Mouse (Mus musculus) heart, embryonic 11.5 days (tissue): ENCODE results near the gene Trmt112. TPM values are rescaled to one million over a fixed set of nuclear protein-coding genes. Genes with fewer than 3 reads are reported as not detected.

Source experiments
- ATAC-seq: fragments of 200-750 bp; cut with Nextera tagmentation; replicated peaks from 2 replicates; pipeline ENCODE4 v1.8.0; 2017; ENCODE audit warnings: moderate library complexity; ENCODE audit not compliant: insufficient number of reproducible peaks, low FRiP score, low TSS enrichment
- H3K27ac ChIP-seq: fragments of 300-500 bp; sonication (generic); 2 replicates; pipeline ENCODE4 v1.5.1; 2014; ENCODE audit warnings: mild to moderate bottlenecking, low read depth, low read length
- H3K27me3 ChIP-seq: fragments of 300-500 bp; sonication (generic); 2 replicates; pipeline ENCODE4 v1.6.1; 2014; ENCODE audit warnings: mild to moderate bottlenecking, low read length, mixed read lengths; ENCODE audit not compliant: control insufficient read depth, insufficient read depth
- H3K36me3 ChIP-seq: fragments of 300-500 bp; sonication (generic); 2 replicates; pipeline ENCODE4 v1.6.1; 2014; ENCODE audit warnings: mild to moderate bottlenecking, low read length, moderate library complexity, mixed read lengths; ENCODE audit not compliant: control insufficient read depth, insufficient read depth
- H3K4me1 ChIP-seq: fragments of 300-500 bp; sonication (generic); 2 replicates; pipeline ENCODE4 v1.6.1; 2014; ENCODE audit warnings: low read length; ENCODE audit not compliant: control insufficient read depth, insufficient read depth
- H3K4me2 ChIP-seq: fragments of 300-500 bp; sonication (generic); 2 replicates; pipeline ENCODE4 v1.6.1; 2014; ENCODE audit warnings: mild to moderate bottlenecking, moderate library complexity
- H3K4me3 ChIP-seq: fragments of 300-500 bp; sonication (generic); 2 replicates; pipeline ENCODE4 v1.5.1; 2014; ENCODE audit warnings: low read depth, low read length
- H3K9ac ChIP-seq: fragments of 300-500 bp; sonication (generic); 2 replicates; pipeline ENCODE4 v1.6.1; 2014; ENCODE audit warnings: mild to moderate bottlenecking, low read depth, low read length, moderate library complexity
- H3K9me3 ChIP-seq: fragments of 300-500 bp; sonication (generic); replicated peaks from 2 replicates; pipeline ENCODE4 v1.6.1; 2016; ENCODE audit warnings: low read length; ENCODE audit not compliant: control insufficient read depth
- WGBS: fragments of 180-500 bp; shearing (Covaris S2); extraction: QIAGEN DNeasy Blood & Tissue Kit; methylation state at CpG from one replicate; pipeline ENCODE4 v1.1.7; 2014; ENCODE audit not compliant: insufficient replicate concordance; 5-methylcytosine and 5-hydroxymethylcytosine counted together
- polyA plus RNA-seq: library from polyadenylated mRNA; unstranded; fragments of >200 nt; fragmentation: Nextera tagmentation; extraction: Ambion mirVana; gene quantifications from 2 replicates; pipeline ENCODE4 v1.2.1, GENCODE M21; 2014

The Trmt112 gene
- polyA plus RNA-seq, 1 experiment from 2014 or later, result 97.8 TPM

DNA sequence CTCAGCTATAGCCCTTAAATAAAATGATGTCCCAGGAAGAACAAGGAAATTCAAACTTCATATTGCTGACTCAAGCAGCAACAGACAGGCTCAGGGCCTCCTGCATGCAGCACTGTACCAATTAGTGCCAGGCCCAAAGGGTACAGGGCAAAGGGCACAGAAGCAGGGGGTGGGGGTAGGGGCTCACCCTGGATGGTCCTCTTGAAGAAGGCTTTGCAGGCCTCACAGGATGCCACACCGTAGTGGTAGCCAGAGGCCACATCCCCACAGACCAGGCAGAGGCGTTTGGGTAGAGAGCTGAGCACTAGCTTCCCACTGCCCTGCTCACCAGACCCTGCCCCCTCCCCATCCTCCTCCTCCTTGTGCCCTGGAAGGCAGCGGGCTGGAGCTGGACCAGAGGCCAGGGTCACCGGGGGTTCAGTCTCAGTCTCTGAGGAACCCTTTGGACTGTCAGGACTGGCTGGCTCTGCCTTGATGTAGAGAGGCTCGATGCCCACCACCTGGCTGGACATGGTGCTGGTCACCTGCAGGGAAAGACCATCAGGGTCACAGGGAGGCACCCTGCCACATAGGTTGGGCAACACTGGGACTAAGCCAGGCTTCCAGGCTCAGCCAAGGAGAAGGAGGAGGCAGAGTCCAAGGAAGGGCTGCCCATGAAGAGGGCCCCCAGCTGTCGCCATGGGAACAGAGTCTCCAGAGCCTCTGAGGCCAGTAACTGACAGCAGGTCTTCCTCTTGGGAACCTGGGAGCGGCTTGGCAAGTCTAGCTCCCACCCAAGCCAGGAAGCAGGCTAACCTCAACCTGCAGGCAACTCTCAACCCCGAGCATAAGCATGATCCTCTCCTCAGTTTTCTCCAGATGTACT lies 10.6 kb downstream of the Trmt112 start:
- Histone ChIP-seq H3K4me3 (peak overlapping the region; percentile 69), H3K27ac (peak overlapping the region; percentile 88; the same call in 1 of the 2 replicates)

DNA sequence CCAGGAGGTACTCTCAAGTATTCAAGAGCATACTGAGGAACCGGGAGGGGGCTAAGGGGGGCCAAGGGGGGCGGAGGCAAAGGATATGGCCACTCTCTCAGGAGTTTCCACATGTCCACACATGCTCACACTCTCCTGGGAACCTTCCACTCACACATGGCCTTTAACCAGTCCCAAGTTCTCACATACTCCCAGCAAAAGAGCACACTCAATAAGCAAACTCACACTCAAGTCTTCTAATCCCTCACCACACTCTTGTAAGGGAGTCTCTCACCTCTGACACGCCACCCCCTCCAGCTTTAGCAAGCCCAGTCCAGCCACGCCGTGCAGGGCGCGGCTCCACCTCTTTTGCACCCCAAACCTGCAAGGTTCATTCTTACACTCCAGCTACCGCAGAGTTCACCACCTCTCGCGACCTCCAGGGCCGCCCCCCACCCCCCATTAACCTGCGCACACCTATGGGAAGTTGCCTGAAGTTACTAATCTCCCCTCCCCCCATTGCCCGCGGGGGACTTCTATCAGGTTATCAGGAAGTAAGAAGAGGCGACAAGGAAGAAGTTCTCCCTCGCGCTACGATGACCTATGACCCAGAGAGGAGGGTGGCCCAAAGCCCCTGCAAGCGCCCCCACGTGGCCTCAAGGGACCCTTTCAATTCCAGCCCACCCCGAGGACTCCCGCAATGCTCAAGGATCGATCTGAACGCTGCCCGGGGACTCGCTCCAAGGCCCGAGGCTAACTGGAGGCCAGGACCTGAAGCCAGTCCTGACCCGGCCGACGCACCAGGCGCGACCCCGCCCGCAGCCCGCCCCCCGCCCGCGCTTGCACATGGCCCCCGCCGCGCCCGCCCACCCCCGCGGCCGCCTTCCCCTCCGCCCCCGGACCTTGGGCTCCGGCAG lies 11.5 kb downstream of the Trmt112 start:
- 1% methylated on average over 35 of the region's 48 CpGs for WGBS
- peaks cover 25% of the 10 kb centered on the region for H3K27me3 ChIP-seq
- peak overlapping the region; percentile 95 for H3K4me2 ChIP-seq
- H3K9me3 ChIP-seq, result no peaks in the 10 kb centered on the region
- H3K9ac ChIP-seq, result peak overlapping the region; percentile 87
- peak overlapping the region; percentile 88 for H3K27ac ChIP-seq
- peak overlapping the region; percentile 69 for H3K4me3 ChIP-seq
- peaks cover 31% of the 10 kb centered on the region for H3K4me1 ChIP-seq
- no peak; the same call in none of the 2 replicates for ATAC-seq
- no peaks in the 10 kb centered on the region for H3K36me3 ChIP-seq

More for the DNA sequence above, 10.6 kb downstream of the Trmt112 start:
- 51% methylated on average over 8 of the region's 8 CpGs for WGBS
- Histone ChIP-seq H3K27me3 (peaks cover 17% of the 10 kb centered on the region), H3K4me1 (peaks cover 33% of the 10 kb centered on the region), H3K36me3 (no peaks in the 10 kb centered on the region), H3K9ac (peak overlapping the region; percentile 87), H3K4me2 (peak overlapping the region; percentile 95), H3K9me3 (no peaks in the 10 kb centered on the region)
- ATAC-seq, result no peak

DNA sequence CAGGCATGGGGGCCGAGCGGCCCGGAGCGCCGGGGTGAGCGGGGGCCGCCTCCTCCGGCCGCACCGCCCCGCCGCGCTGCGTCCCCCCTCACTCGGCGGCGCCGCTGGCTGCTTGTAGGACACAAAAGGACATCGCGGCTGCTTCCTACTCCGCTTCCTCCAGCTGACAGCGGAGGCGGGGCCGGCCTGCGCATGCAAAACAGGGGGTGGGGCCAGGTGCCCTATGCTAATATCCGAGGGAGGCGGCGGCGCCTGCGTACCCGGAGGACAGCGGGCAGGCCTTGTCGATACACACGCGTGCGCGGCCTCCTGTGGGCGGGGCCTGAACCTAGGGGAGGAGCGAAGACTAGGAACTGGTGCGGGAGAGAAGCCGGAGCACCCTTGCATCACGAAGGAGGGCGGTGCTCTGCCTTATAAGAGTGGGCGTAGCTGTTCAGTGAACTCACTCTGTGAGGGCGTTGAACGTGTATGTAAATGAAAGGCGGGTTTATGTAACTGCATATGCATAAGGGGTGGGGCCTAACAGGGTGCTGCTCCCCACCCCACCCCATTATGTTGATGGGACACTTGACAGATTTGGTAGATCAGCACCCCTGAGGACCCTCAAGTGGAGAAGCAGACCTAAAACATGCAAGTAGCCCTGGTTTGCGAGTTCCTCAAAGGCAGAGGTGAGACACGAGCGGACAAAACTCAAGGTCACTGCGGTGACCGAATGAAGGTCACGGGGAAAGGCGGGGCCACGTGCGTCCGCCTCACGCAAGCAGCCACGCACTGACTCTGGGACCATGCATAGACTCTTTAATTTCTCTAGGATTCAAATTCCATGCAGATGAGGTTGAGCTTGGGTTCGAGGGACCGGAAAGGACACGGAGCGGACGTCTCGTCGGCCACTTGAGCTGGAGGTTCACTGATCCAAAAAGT lies 12.4 kb downstream of the Trmt112 start, which contains the start of gene Esrra:
Esrra (minus strand) TSS at position 167 of the 921 bp plus-strand sequence.
- Histone ChIP-seq H3K36me3 (no peaks in the 10 kb centered on the region), H3K9me3 (no peaks in the 10 kb centered on the region), H3K4me2 (peak within 1 kb of the TSS; percentile 95), H3K9ac (peak within 1 kb of the TSS; percentile 87), H3K27ac (peak within 1 kb of the TSS; percentile 88), H3K27me3 (peaks cover 34% of the 10 kb centered on the region), H3K4me3 (peak within 1 kb of the TSS; percentile 69), H3K4me1 (peaks cover 26% of the 10 kb centered on the region)
- under 1% methylated on average over 57 of the region's 66 CpGs for WGBS
- ATAC-seq, result peak; percentile 92

DNA sequence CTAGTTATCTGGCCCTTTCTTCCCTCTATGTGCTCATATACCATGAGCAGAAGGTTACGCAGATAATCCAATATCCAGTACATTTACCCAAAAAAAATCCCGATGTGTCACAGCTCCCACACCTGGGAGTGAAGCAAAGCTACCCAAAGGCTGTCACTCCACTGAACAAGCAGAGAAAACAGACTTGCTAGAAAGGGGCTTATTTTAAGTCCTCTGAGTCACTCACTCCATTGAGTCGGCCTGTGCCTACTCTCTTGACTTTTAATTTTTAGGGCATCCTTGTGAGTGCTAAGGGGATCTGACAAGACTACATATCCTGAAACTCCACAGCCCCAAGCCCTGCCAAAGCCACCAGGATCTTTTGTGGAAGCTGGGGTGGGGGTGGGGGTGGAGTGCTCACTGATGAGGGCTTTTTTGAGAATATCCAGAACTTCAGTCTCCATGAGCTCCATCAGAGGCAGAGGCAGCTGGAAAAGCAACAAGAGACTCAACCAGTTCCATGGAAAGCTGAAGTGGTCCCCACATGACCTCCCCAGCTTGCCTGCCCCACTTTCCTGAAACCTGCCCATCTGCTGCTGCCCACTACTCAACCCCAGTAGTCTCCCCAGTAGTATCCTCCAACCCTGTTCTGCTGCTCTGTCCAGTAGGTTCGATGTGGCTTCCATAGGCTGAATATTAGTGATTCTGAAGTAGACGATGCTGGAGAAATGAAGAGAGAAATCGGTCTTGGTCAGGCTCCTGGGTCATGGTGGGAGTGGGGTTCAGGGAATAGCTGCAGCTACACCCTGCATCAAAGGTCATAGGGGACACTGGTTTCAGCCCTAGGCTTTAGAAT lies 13.6 kb downstream of the Trmt112 start:
- H3K9me3 ChIP-seq, result no peaks in the 10 kb centered on the region
- peaks cover 26% of the 10 kb centered on the region for H3K4me1 ChIP-seq
- peak overlapping the region; percentile 59 for H3K9ac ChIP-seq
- peak overlapping the region; percentile 74; the same call in 1 of the 2 replicates for H3K27ac ChIP-seq
- peaks cover 47% of the 10 kb centered on the region for H3K27me3 ChIP-seq
- H3K4me2 ChIP-seq, result peak overlapping the region; percentile 95
- H3K4me3 ChIP-seq, result peak overlapping the region; percentile 69; the same call in 1 of the 2 replicates
- ATAC-seq, result no peak
- WGBS, result 61% methylated on average over 6 of the region's 6 CpGs
- no peaks in the 10 kb centered on the region for H3K36me3 ChIP-seq

DNA sequence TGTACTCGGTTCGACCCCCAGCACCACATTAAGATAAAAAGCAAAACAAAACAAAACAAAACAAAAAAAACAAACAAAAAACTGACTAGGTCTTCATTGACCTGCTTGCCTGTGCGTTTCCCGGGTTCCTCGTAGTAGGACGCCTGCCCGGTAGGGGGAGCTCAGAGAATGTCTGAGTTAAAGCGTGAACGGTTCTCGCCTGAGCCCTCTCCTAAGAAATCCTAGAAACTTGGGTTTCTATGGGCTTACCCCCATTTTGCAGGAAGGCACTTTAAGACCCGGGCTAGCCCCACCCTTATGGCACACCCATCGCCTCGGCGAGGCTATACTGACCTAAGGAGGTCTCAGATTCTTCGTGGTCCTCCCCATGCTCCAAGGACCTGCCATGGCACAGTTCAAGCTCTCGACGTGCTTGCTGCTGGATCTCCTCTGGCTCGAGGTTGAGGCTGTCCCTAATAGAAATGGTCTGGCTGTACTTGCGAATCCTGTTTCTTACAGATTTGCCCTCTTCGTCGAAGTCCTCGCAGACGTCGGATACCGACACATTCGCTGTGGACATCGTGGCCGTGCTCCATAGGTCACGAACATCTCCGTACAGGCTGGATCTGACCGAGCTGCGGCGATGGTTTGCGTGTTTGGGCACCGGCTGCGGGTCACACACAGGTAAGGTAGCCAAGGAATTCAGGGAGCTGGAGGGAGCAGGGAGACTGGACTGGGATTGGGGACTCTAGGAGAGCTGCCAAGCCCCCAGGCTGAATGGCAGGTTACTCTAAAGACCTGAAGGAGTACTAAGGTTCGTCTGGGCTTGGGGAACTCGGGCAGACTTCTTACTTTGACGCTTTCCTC lies 15.2 kb downstream of the Trmt112 start:
- H3K36me3 ChIP-seq, result no peaks in the 10 kb centered on the region
- H3K27me3 ChIP-seq, result peaks cover 55% of the 10 kb centered on the region
- H3K9me3 ChIP-seq, result no peaks in the 10 kb centered on the region
- WGBS, result 4% methylated on average over 39 of the region's 39 CpGs
- H3K9ac ChIP-seq, result 0 out of 2 replicates have a peak overlapping the region, but pooled peaks have one; percentile 16
- peak overlapping the region; percentile 25 for H3K4me3 ChIP-seq
- no peak overlapping the region for H3K27ac ChIP-seq
- H3K4me1 ChIP-seq, result peaks cover 26% of the 10 kb centered on the region
- H3K4me2 ChIP-seq, result peak overlapping the region; percentile 56
- ATAC-seq, result no peak

DNA sequence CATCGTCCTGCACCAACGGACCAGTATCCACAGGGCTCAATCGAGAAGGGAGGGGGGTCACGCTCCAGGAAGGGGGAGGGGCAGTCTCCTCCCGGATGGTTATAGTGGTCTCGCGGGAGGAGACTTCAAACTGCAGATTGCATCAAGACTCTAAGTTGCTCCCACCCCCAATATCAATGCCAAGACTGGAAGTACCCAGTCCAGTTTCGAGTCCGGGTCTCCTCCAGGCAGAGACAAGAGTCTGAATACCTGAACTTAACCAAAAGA lies 15.7 kb downstream of the Trmt112 start, which contains the start of gene Catsperz:
Catsperz (minus strand) TSS at position 74 of the 267 bp plus-strand sequence.
- ATAC-seq, result no peak

More for the DNA sequence above, 15.7 kb downstream of the Trmt112 start, which contains the start of gene Catsperz:
- Histone ChIP-seq H3K36me3 (no peaks in the 10 kb centered on the region), H3K27ac (no peak within 1 kb of the TSS), H3K27me3 (peaks cover 59% of the 10 kb centered on the region), H3K9ac (0 out of 2 replicates have a peak within 1 kb of the TSS, but pooled peaks have one; percentile 16), H3K4me1 (peaks cover 21% of the 10 kb centered on the region), H3K9me3 (no peaks in the 10 kb centered on the region), H3K4me2 (peak within 1 kb of the TSS; percentile 56), H3K4me3 (peak within 1 kb of the TSS; percentile 25)
- 2% methylated on average over 9 of the region's 9 CpGs for WGBS
